Mouse (Mus musculus) CH12F3 (cell line): ENCODE data around the gene Ankrd13b.
"Not testable (repeated sequence)": the region's sequence is repeated elsewhere in the genome, so short reads cannot be mapped to it uniquely, and the experiment has no call there.

Source experiments
- in situ Hi-C: fragments of 300-500 bp; cut with MboI; formaldehyde crosslinking; loops from 2 replicates; pipeline ENCODE4 v1.14.3; 2020; ENCODE audit warnings: low sequenced_read_pairs

The Ankrd13b gene

GRCm38 (mm10) chr11:77489591-77490235, at the start of gene Ankrd13b:
Gene Ankrd13b (minus strand): TSS chr11:77489678.
- in situ Hi-C loops, result no loop called here

- in situ Hi-C loops, result no loop called here
These were observed 42.8 kb upstream of the Ankrd13b start for GRCm38 (mm10) chr11:77532202-77532846.

DNA sequence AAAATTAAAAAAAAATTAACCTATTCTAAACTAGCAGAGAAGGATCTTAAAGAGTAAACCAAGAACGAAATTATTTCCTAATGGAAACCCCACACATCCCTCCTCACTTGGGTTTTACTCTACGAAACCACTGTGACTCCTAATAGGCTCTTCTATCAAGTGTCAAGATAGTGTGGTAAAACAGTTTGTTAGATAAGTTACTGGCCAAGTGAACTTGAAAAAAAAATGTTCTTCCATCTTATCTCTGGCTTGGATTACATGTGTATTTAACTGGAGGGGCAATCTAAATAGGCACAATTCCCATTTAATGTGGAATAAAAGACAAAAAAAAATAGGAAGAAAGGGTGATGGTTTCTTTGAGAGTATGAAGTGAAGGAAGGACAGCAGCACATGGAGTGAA, 41.4 kb upstream of the Ankrd13b start:
- in situ Hi-C loops, result no loop called here

DNA sequence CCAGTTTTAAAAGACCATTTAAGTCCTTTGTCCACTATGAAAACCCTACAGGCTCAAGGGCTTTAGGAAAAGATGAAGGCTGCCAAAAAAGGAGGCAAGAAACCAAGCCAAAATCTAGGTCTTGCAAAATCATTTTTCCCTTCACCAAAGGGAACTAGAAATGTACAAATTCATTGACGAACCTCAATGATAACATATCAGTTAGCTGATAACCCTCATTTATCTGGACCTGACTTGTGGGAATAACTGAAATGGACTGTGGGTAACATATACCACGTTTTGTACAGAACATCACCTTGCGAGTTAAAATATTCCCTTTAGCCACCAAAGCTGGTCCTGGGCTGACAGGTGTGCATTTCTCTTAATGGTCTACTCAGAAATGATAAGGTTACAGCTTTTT, 40.2 kb upstream of the Ankrd13b start:
- in situ Hi-C loops, result no loop called here

DNA sequence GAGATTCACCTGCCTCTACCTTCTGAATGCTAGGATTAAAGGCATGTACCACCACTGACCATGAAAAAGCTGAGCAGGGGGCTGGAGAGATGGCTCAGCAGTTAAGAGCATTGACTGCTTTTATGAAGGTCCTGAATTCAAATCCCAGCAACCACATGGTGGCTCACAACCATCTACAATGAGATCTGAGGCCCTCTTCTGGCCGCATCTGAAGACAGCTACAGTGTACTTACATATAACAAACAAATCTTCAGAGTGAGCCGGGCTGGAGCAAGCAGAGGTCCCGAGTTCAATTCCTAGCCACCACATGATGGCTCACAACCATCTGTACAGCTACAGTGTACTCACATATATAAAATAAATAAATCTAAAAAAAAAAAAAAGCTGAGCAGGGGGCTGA, 38.9 kb upstream of the Ankrd13b start:
- in situ Hi-C loops, result not testable (repeated sequence)

- in situ Hi-C loops, result no loop called here
These were observed 36.5 kb upstream of the Ankrd13b start for GRCm38 (mm10) chr11:77525804-77526486.

DNA sequence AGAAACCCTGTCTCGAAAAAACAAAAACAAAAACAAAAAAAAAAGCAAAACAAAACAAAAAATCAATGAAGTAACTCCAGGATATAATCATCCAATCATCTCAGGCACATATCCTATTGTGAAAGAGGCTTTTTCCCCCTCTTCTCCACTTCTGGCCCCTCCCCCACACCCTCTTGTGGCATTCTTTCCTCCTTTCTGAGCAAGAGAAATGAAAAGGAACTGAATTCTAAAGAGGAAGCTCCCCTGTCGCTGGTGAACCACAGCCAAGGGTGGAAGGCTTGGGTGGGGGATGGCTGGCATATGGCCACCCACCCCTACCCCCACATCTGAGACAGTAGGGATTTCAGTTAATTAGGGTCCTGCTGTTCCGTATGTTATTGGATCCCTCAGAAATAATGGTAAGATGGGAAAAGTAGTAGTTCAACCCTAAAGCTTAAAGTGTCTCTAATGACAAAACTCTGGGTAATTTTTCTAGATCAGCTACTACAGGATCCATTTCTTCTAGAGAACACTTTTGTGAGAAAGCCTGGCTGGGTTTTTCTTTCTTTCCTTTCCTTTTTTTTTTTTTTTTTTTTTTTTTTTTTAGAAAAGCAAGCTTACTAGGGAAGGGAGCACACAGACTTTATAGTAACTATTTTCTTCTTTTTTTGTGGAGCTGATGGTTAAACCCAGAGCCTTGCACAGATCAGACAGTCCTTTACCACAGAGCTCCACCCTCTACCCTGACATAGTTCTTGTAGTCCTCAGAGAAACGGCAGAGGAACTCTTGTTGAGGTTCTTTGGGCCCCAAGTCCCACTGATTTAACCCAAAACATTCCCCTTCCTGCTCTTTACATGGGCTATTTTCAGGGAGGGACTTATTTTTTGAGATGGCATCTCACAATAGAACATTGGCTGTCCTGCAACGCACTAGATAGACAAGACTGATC, 31.4 kb upstream of the Ankrd13b start:
- in situ Hi-C loops, result no loop called here

DNA sequence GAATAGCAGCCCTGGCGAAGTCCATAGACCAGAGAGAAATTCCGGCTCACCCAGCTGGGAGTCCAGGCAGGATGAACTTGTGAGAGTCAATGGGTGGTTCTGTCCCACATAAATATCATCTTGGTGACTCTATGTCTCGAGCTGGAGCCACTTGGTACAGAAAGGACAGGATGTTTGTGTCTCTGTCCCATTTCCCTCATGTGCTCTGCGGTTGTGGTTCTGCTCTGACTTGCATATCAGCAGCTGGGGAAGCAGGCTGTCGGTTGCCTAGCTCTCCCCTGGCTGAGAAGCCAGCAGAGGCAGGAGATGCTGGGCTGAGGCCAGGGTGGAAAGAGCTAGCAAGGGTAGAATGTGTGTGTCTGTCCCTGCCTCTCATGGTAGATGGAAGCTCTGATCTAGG, 29.6 kb upstream of the Ankrd13b start, which contains the start of gene Gm10392:
Gene Gm10392, minus strand, starts transcription at position 156 of the 400 bp plus-strand sequence.
- in situ Hi-C loops, result no loop called here

- in situ Hi-C loops, result no loop called here
These were observed 28.7 kb upstream of the Ankrd13b start for GRCm38 (mm10) chr11:77518051-77518798.

- in situ Hi-C loops, result no loop called here
These were observed 27.3 kb upstream of the Ankrd13b start for GRCm38 (mm10) chr11:77516553-77517425.

GRCm38 (mm10) chr11:77515637-77516552, 26.4 kb upstream of the Ankrd13b start, which contains the start of gene Trp53i13:
Gene Trp53i13 (minus strand): TSS chr11:77515980.
- in situ Hi-C loops, result no loop called here

- in situ Hi-C loops, result no loop called here
These were observed 25.6 kb upstream of the Ankrd13b start, which contains the start of gene Abhd15 for GRCm38 (mm10) chr11:77514832-77515636. Gene Abhd15 (plus strand): TSS chr11:77515121.

GRCm38 (mm10) chr11:77514281-77514831, 24.9 kb upstream of the Ankrd13b start:
- in situ Hi-C loops, result no loop called here

- in situ Hi-C loops, result no loop called here
These were observed 24.3 kb upstream of the Ankrd13b start for GRCm38 (mm10) chr11:77513811-77514170.

GRCm38 (mm10) chr11:77512891-77513810, 23.7 kb upstream of the Ankrd13b start:
- in situ Hi-C loops, result no loop called here

- in situ Hi-C loops, result no loop called here
These were observed 21.9 kb upstream of the Ankrd13b start for GRCm38 (mm10) chr11:77511336-77511735.
